Mouse (Mus musculus): ENCODE data around the gene Olfr222. TPM values are rescaled to one million over a fixed set of nuclear protein-coding genes. Genes with fewer than 3 reads are reported as not detected.
A peak's percentile ranks its signal among the peaks of the same experiment; 100 is the strongest.

The Olfr222 gene
- polyA plus RNA-seq, 1 experiment from 2014 or later: not detected

DNA sequence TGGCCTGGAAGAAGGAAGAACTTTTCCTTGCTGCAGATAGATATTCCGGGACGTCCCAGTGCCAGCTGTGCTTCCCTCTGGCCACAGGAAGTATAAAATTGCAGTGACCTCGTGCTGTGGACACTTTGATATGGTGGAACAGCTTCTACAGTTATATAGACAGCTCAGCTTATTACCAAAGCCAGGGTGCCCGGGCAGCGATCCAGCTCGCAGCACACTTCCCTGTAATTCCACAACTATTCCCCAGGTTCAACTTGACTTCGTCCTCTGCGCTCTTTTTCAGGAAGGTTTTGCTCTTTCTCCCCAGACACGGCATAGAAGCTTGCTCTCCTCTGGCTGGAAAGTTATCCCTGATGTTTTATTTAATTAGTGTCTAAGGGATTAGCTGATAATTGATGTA lies 309 bp downstream of the Olfr222 start:
- no peak overlapping the region for H3K4me3 ChIP-seq
- no peaks in the 10 kb centered on the region for H3K4me1 ChIP-seq
- H3K9me3 ChIP-seq: no peaks in the 10 kb centered on the region
- H3K27ac ChIP-seq: no peak overlapping the region
- WGBS: 57% methylated on average over 9 of the region's 9 CpGs
- H3K36me3 ChIP-seq: no peaks in the 10 kb centered on the region
- no peak for DNase-seq (ENCODE audit: low spot score)
- peaks cover 32% of the 10 kb centered on the region for H3K27me3 ChIP-seq (ENCODE audit: insufficient read depth, poor library complexity, severe bottlenecking)

DNA sequence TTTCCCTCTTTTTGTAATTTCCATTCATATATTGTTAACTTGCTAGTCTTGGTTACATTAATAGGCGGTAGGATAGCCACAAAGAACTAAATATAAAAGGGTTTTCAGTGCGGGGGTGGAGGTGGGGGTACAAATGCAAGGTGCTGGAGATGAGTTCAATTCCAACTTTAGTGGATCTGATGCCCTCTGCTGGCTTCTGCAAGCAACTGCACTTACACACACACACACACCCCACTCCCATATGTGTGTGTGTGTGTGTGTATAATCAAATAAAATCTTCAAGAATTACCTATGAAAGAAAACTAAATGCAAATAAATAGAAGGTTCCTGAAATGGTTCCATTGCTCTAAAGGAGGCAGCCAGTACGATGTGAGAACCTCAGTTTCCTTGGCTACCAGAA lies 6.7 kb downstream of the Olfr222 start:
- H3K36me3 ChIP-seq: no peaks in the 10 kb centered on the region
- no peak overlapping the region for H3K4me3 ChIP-seq
- H3K27me3 ChIP-seq (ENCODE audit: insufficient read depth, poor library complexity, severe bottlenecking): peaks cover 27% of the 10 kb centered on the region
- H3K9me3 ChIP-seq: no peaks in the 10 kb centered on the region
- H3K4me1 ChIP-seq: no peaks in the 10 kb centered on the region
- WGBS: 56% methylated on average over 3 of the region's 3 CpGs
- no peak for DNase-seq (ENCODE audit: low spot score)
- no peak overlapping the region for H3K27ac ChIP-seq

DNA sequence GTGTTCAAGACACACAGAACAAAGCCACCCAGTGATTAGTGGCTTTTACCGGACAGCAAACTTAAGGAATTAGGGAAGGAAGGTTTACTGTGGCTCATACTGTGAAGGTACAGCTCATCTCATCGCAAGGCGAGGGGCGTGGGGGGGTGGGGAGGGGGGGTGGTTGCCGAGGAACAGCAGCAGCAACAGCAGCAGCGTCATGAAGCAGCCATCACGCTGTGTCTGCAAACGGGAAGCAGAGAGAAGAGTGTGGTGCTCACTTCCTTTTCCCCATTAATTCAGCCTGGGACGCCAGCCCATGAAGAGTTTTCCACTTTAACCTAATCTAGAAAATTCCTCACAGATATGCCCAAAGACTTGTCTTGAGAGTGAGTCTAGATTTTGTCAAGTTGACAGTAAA lies 13.2 kb downstream of the Olfr222 start:
- H3K4me1 ChIP-seq: no peaks in the 10 kb centered on the region
- no peak overlapping the region for H3K27ac ChIP-seq
- H3K27me3 ChIP-seq (ENCODE audit: insufficient read depth, poor library complexity, severe bottlenecking): no peaks in the 10 kb centered on the region
- WGBS: 78% methylated on average over 9 of the region's 9 CpGs
- no peaks in the 10 kb centered on the region for H3K36me3 ChIP-seq
- DNase-seq (ENCODE audit: low spot score): no peak
- no peaks in the 10 kb centered on the region for H3K9me3 ChIP-seq
- no peak overlapping the region for H3K4me3 ChIP-seq

DNA sequence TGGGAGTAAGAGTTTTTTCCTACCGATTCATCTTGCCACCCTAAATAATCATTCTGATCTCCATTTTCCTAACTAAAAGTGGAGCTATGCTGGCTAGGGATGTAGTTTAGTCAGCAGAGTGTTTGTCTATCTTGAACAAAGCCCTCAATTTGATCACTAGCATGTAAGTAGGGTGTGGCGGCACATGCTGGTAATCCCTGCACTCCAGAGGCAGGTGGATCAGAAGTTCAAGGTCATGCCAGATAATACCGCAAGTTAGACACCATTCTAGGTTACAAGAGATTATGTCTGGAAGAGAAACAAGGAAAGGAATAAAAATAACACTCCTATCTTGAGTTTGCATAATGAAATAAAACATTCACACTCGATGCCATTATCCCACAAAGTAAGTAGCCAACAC lies 13.7 kb downstream of the Olfr222 start:
- WGBS: 89% methylated on average over 4 of the region's 4 CpGs

DNA sequence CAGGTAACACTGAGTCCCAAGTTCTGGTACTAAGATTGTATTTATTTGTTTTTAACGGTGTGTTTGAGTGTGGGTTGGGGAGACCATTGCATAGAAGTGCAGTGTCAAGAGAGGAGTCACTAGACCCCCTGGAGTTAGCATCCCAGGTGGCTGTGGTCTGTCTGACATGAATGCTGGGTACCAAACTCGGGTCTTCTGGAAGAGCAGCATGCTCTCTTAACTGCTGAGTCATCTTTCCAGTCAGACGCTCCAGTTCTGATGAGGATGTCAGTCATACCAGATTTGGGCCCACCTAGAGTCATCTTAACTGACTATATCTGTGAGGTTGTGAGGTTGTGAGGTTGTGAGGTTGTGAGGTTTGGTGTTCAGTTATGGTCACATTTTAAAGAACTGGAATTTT lies 15.1 kb downstream of the Olfr222 start:
- no peak overlapping the region for H3K27ac ChIP-seq
- no peaks in the 10 kb centered on the region for H3K27me3 ChIP-seq (ENCODE audit: insufficient read depth, poor library complexity, severe bottlenecking)
- 64% methylated on average over 3 of the region's 3 CpGs for WGBS
- DNase-seq (ENCODE audit: low spot score): no peak
- H3K36me3 ChIP-seq: no peaks in the 10 kb centered on the region
- 0 out of 2 replicates have a peak, but pooled peaks cover under 1% of the 10 kb centered on the region for H3K4me1 ChIP-seq
- no peaks in the 10 kb centered on the region for H3K9me3 ChIP-seq
- no peak overlapping the region for H3K4me3 ChIP-seq

More for the DNA sequence above, 13.7 kb downstream of the Olfr222 start:
- DNase-seq (ENCODE audit: low spot score): no peak
- H3K27ac ChIP-seq: no peak overlapping the region
- no peaks in the 10 kb centered on the region for H3K36me3 ChIP-seq
- H3K9me3 ChIP-seq: no peaks in the 10 kb centered on the region
- no peaks in the 10 kb centered on the region for H3K4me1 ChIP-seq
- H3K4me3 ChIP-seq: no peak overlapping the region
- no peaks in the 10 kb centered on the region for H3K27me3 ChIP-seq (ENCODE audit: insufficient read depth, poor library complexity, severe bottlenecking)

DNA sequence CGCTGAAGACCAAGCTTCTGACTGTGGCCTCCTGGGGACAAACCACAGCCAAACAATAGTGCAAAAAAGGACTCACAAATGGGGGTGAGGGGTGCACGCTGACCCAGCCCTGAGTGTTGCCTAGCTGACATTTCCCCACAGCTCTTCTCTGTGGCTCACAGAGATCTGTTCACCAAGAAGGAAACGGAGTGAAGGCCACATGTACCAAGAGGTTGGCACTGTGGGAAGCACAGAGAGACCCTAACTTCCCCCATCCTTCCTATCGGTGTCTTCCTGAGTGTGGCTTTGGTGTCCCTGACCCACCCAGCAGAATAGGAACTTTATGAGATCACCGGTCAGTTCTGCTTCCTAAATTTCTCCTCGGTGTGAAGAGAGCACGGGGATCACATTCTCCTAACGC lies 21.5 kb downstream of the Olfr222 start:
- no peaks in the 10 kb centered on the region for H3K9me3 ChIP-seq
- no peaks in the 10 kb centered on the region for H3K27me3 ChIP-seq (ENCODE audit: insufficient read depth, poor library complexity, severe bottlenecking)
- H3K4me1 ChIP-seq: 0 out of 2 replicates have a peak, but pooled peaks cover 4% of the 10 kb centered on the region
- H3K36me3 ChIP-seq: no peaks in the 10 kb centered on the region
- no peak overlapping the region for H3K4me3 ChIP-seq
- no peak overlapping the region for H3K27ac ChIP-seq
- peak; percentile 52 for DNase-seq (ENCODE audit: low spot score)
- 79% methylated on average over 8 of the region's 8 CpGs for WGBS

DNA sequence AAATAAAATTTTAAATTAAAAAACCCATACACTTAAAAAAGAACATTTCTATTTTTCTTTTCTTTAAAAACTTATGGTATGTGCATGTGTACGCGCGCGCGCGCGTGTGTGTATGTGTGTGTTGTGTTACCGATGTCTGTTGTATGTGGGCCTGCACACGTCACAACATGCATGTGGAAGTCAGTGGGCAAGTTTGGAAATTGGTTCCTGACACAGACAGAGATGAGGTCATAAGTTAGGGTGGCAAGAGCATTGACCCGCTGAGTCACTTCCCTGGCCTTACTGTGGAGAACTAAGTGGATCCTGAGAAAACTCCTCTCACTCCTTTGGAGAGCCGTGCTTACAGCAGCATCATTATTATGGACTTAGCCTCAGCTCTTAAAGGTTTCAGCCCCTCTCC lies 21.9 kb downstream of the Olfr222 start:
- WGBS: 92% methylated on average over 11 of the region's 11 CpGs
- no peak overlapping the region for H3K4me3 ChIP-seq

DNA sequence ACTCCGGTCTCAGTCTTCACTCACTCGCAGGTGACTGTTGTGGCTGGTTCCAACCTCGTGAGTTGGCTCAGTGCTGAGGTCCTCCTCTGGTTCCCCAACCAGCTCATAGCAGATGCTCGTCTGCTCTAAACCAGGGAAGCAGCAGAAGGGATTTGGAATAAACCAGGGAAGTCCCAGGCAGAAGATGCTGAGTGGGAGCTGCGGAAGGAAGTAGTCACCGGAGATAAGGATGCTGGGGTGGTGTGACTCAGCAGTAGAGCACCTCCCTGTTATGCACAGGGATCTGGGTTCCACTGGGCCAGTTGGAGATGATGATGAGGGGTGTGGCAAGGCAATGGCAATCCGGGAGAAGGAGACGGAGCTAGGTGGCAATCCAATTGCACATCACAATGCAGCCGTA lies 32.0 kb downstream of the Olfr222 start:
- no peaks in the 10 kb centered on the region; the same call in 1 of the 2 replicates for H3K9me3 ChIP-seq
- no peak for DNase-seq (ENCODE audit: low spot score)
- no peaks in the 10 kb centered on the region for H3K36me3 ChIP-seq
- no peak overlapping the region for H3K4me3 ChIP-seq
- WGBS: 79% methylated on average over 9 of the region's 9 CpGs
- H3K4me1 ChIP-seq: no peaks in the 10 kb centered on the region
- no peak overlapping the region for H3K27ac ChIP-seq
- no peaks in the 10 kb centered on the region for H3K27me3 ChIP-seq (ENCODE audit: insufficient read depth, poor library complexity, severe bottlenecking)

More for the DNA sequence above, 21.9 kb downstream of the Olfr222 start:
- no peaks in the 10 kb centered on the region for H3K36me3 ChIP-seq
- no peaks in the 10 kb centered on the region for H3K27me3 ChIP-seq (ENCODE audit: insufficient read depth, poor library complexity, severe bottlenecking)
- DNase-seq (ENCODE audit: low spot score): no peak
- no peaks in the 10 kb centered on the region for H3K9me3 ChIP-seq
- H3K4me1 ChIP-seq: 0 out of 2 replicates have a peak, but pooled peaks cover 4% of the 10 kb centered on the region
- no peak overlapping the region for H3K27ac ChIP-seq

DNA sequence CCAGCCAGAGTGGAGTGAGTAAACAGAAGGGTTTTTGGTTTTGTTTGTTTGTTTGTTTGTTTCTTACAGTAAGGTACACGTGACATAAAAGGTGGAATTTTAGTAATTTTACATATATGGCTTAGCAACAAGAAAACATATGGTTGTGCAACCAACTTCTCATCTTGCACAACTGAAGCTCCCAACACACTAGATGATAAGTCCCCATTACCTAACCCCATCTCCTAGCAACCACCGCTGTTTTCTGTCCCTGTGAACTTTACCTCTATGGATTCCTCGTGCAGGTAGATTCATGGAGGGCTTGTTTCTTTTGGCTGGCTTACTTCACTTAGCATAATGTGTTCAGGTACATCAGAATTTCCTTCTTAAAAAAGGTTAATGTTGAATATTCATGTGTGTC lies 32.7 kb downstream of the Olfr222 start:
- Histone ChIP-seq H3K4me3 (no peak overlapping the region), H3K36me3 (no peaks in the 10 kb centered on the region), H3K27ac (no peak overlapping the region), H3K4me1 (no peaks in the 10 kb centered on the region), H3K9me3 (no peaks in the 10 kb centered on the region; the same call in 1 of the 2 replicates), H3K27me3 (ENCODE audit: insufficient read depth, poor library complexity, severe bottlenecking) (no peaks in the 10 kb centered on the region)
- no peak for DNase-seq (ENCODE audit: low spot score)
- WGBS: 79% methylated on average over 3 of the region's 3 CpGs

DNA sequence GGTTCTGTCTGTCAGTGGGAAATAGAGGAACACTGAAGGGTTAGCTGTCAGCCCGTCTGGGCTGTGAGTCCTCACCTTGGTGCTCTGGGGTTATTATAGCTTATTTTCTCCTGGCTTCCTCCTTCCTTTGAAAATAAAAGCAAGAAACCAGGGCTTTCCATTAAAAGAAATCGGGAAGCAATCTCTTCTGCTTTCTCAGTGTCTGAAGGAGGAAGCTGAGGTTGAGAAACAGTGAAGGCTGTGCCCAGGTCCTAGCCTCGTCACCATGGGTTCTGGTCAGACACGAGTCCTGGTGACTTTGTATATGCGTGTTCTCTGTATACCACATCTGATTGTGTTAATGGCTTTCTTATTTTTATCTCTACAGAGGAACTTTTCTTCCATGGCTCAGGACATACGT lies 33.6 kb downstream of the Olfr222 start:
- Histone ChIP-seq H3K4me3 (no peak overlapping the region), H3K27ac (no peak overlapping the region), H3K9me3 (no peaks in the 10 kb centered on the region; the same call in 1 of the 2 replicates), H3K36me3 (no peaks in the 10 kb centered on the region), H3K27me3 (ENCODE audit: insufficient read depth, poor library complexity, severe bottlenecking) (no peaks in the 10 kb centered on the region), H3K4me1 (no peaks in the 10 kb centered on the region)
- WGBS: 72% methylated on average over 6 of the region's 6 CpGs
- no peak for DNase-seq (ENCODE audit: low spot score)

DNA sequence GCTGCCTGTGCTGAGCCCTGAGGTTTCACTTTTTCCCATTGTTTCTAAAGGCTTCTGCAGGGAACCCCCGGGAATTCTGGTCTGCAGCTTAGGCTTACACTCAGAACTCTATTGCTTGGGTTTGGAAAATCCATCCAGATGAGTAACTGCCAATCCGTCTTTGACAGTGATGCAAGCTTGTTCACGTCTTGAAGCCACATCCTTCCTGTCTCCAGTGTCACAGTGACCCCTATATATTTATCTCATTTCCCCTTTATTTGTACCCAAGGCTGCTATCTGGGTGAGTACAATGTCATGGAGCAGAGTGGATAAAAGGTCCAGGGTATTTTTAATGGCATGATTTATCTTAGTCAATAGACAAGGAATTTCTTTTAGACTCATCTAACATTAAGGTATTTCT lies 34.7 kb downstream of the Olfr222 start, which contains the start of gene Nlrp3:
Gene Nlrp3, plus strand, starts transcription at position 245 of the 400 bp plus-strand sequence.
- WGBS: 57% methylated on average over 3 of the region's 3 CpGs

DNA sequence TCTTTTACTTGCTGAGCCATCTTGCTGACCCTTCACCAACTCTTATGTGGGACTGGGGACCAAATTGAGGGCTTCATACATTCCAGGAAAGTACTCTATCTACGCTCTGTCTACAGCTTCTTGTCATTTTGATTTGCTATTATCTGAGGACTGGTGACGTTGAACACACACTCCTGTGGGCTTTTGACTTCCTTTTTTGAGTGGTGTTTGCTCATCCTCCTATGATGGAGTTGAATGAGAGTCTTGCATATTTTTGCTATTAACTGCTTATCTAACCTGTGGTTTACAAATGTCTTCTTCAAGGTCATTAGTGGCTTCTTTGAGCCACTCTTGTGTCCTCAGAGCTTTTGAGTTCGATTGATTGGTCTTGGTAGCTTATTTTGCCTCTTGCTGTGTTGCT lies 35.9 kb downstream of the Olfr222 start:
- Histone ChIP-seq H3K36me3 (no peaks in the 10 kb centered on the region), H3K9me3 (no peaks in the 10 kb centered on the region; the same call in 1 of the 2 replicates), H3K27me3 (ENCODE audit: insufficient read depth, poor library complexity, severe bottlenecking) (no peaks in the 10 kb centered on the region), H3K4me1 (no peaks in the 10 kb centered on the region), H3K27ac (no peak overlapping the region), H3K4me3 (no peak overlapping the region)
- DNase-seq (ENCODE audit: low spot score): no peak
- WGBS: 67% methylated on average over 3 of the region's 3 CpGs

More for the DNA sequence above, 34.7 kb downstream of the Olfr222 start, which contains the start of gene Nlrp3:
- Histone ChIP-seq H3K36me3 (no peaks in the 10 kb centered on the region), H3K9me3 (no peaks in the 10 kb centered on the region; the same call in 1 of the 2 replicates), H3K27ac (no peak within 1 kb of the TSS), H3K4me1 (no peaks in the 10 kb centered on the region), H3K4me3 (no peak within 1 kb of the TSS), H3K27me3 (ENCODE audit: insufficient read depth, poor library complexity, severe bottlenecking) (no peaks in the 10 kb centered on the region)
- no peak for DNase-seq (ENCODE audit: low spot score)

DNA sequence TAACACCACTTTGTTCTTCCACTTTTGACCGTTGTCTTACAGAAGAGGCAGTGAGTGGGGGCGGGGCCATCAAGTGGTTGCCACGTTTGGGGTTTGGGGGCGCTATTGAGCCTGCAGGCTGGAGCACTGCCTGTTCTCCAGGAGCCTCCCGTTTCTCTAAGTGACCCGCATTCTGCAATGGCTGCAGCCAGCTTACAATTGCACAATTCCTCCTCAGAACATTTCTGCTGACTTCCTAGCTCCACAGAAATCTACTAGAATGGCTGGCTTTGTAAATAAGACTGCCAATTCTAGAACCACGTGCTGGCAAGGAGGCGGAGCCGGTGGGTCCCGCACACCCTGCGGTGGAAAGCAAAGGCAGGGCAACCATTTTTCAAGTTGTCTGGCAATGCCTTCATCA lies 37.6 kb downstream of the Olfr222 start:
- H3K4me3 ChIP-seq: no peak overlapping the region
- WGBS: 38% methylated on average over 11 of the region's 11 CpGs
- no peaks in the 10 kb centered on the region for H3K9me3 ChIP-seq
- DNase-seq (ENCODE audit: low spot score): no peak
- no peaks in the 10 kb centered on the region for H3K4me1 ChIP-seq
- no peak overlapping the region for H3K27ac ChIP-seq
- H3K27me3 ChIP-seq (ENCODE audit: insufficient read depth, poor library complexity, severe bottlenecking): no peaks in the 10 kb centered on the region
- H3K36me3 ChIP-seq: no peaks in the 10 kb centered on the region
